Mouse (Mus musculus) E14TG2a.4 (cell line): ENCODE measurements around the gene Ndufa11.

ENCODE experiments used
- CTCF ChIP-seq: conservative IDR thresholded peaks from 2 replicates; pipeline ENCODE4 v1.5.1; 2014; ENCODE audit warnings: low read length
- NANOG ChIP-seq: IDR thresholded peaks from 2 replicates; pipeline ENCODE4 v1.6.1; 2014; ENCODE audit warnings: borderline replicate concordance, low read length, mixed read lengths

DNA sequence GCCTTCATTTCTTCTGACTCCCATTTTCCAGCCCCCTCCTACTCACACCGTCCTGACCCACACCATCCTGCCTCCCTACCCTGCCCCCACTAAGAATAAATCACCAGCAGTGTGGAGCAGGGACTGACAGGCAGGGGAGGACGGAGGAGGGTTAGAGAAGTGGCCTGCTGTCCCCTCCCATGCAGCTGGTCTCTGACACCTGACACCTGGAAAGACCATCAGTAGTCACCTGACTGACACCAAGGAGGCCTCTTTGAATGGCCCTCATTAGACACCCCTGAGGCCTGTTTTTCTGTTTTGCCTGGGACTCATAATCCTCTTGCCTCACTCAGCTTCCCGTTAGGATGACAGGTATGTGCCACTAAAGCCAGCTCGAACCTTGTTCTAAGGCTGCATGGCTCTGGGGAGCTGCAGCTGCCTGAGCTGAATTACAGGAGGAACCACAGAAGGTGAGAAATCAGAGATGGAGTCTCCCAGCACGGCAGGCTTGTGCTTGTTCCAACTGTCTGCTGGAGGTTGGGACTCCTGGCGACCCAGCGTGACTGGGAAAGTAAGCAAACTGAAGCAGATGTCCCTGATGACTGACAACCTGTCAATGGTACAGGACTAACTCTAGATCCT is 9.6 kb downstream of the Ndufa11 start:
- TF ChIP-seq CTCF (no peak), NANOG (no peak)
